Mouse (Mus musculus) gastrocnemius, postnatal 14 days (tissue): Measurements from ENCODE around the gene Rnf150. TPM values are rescaled to one million over a fixed set of nuclear protein-coding genes. Genes with fewer than 3 reads are reported as not detected.

Experiments
- DNase-seq: peaks from one replicate; pipeline ENCODE4 v3.0.0; 2021; ENCODE audit warnings: mixed read lengths
- intact Hi-C: fragments of 180-260 bp; cut with DNase I; formaldehyde crosslinking; loops from one replicate; pipeline ENCODE4 v1.15.1; 2025; ENCODE audit warnings: low total_unique reads
- total RNA-seq, 2 experiments: library from RNA; stranded (reverse); gene quantifications; 2 replicates each; pipeline ENCODE4 v1.2.3; 2021

Gene Rnf150
- total RNA-seq, 2 experiments from 2014 or later = 12.1 to 13.1 TPM

- no peak for DNase-seq
- intact Hi-C loops = no loop called here
Observed at GRCm38 (mm10) chr8:83090446-83090845, 227.3 kb downstream of the Rnf150 start.

GRCm38 (mm10) chr8:83100041-83100440 lies 236.9 kb downstream of the Rnf150 start:
- intact Hi-C loops = loop anchor here (10.0 kb wide), 1 partner anchor 245 kb away; the partner anchor contains the start of gene Mgat4d
- no peak for DNase-seq

GRCm38 (mm10) chr8:83102957-83103510 lies 239.9 kb downstream of the Rnf150 start:
- DNase-seq = no peak

GRCm38 (mm10) chr8:83103968-83104367 lies 240.8 kb downstream of the Rnf150 start:
- intact Hi-C loops = loop anchor here (10.0 kb wide), 1 partner anchor 241 kb away; the partner anchor contains the start of gene Mgat4d
- no peak for DNase-seq

More at GRCm38 (mm10) chr8:83102957-83103510, 239.9 kb downstream of the Rnf150 start:
- intact Hi-C loops = loop anchor here (10.0 kb wide), 1 partner anchor 242 kb away; the partner anchor contains the start of gene Mgat4d

- intact Hi-C loops = loop anchor here (10.0 kb wide), 1 partner anchor 235 kb away; the partner anchor contains the start of gene Mgat4d
Observed at GRCm38 (mm10) chr8:83109756-83110155, 246.6 kb downstream of the Rnf150 start.

GRCm38 (mm10) chr8:83110177-83110576 lies 247.0 kb downstream of the Rnf150 start:
- DNase-seq = no peak
- intact Hi-C loops = no loop called here

More at GRCm38 (mm10) chr8:83109756-83110155, 246.6 kb downstream of the Rnf150 start:
- DNase-seq = no peak

GRCm38 (mm10) chr8:83135086-83135485 lies 271.9 kb downstream of the Rnf150 start:
- intact Hi-C loops = no loop called here
- DNase-seq = no peak

GRCm38 (mm10) chr8:83140068-83140467 lies 276.9 kb downstream of the Rnf150 start:
- intact Hi-C loops = no loop called here
- DNase-seq = no peak

- DNase-seq = no peak
- intact Hi-C loops = no loop called here
Observed at GRCm38 (mm10) chr8:83140701-83141111, 277.6 kb downstream of the Rnf150 start.

Other genes with a start within 250 kb of the Rnf150 start
- 10 to 100 TPM; 19.3 to 20.5 TPM for gene Zfp330, start 89.2 kb upstream of the Rnf150 start, total RNA-seq